Mouse (Mus musculus) lung, postnatal 0 days (tissue): ENCODE data around the gene 2410015M20Rik.

ENCODE experiments used
- CTCF ChIP-seq: IDR thresholded peaks from 2 replicates; pipeline ENCODE4 v1.5.1; 2016; ENCODE audit warnings: antibody characterized with exemption, mild to moderate bottlenecking
- EP300 ChIP-seq: IDR thresholded peaks from 2 replicates; pipeline ENCODE4 v1.6.1; 2016; ENCODE audit warnings: antibody characterized with exemption, mild to moderate bottlenecking, control low read depth

DNA sequence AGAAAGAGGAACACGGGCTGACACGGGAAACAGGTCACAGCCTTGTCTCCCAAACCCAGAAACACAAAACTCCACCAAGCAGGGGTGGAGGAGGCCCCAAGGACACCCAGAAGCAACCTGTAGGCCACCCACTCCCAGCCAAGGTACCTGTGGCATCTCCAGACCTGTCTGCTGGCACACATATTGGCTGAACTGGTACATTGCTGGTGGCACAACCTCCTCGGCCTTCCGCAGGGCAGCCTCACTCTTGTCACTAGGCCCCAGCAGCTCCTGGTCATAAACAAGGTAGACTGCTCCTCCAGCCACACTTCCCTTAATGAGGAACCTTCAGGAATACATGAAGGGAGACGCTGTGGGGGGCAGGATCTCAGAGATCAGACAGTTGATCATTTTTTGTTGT is 872 bp downstream of the 2410015M20Rik start:
- TF ChIP-seq CTCF, result no peak
- TF ChIP-seq EP300, result no peak
